Mouse (Mus musculus): ENCODE data around the gene Sept9.
A peak's percentile ranks its signal among the peaks of the same experiment; 100 is the strongest.

Gene Sept9

DNA sequence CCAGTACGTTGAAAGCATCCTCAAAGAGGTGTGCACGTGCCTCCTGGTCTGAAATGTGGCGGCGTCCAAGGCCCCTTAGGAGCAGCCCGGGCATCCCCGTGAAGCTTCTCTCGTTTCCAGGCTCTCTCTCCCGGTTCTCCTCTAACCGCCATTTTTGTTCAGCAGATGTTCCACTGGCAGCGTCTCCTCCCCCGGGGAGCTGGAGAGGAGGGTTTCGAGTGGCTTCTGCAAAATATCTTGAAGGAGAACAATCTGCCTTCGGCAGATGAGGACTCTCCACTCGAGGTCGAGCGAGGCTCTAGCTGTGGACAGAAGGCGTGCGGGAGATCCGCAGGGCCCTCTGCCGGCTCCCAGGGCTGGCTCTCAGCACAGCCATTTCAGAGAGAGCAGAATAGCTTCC lies 173.7 kb downstream of the Sept9 start:
- no peak for DNase-seq (ENCODE audit: low spot score in 2 of 2)

DNA sequence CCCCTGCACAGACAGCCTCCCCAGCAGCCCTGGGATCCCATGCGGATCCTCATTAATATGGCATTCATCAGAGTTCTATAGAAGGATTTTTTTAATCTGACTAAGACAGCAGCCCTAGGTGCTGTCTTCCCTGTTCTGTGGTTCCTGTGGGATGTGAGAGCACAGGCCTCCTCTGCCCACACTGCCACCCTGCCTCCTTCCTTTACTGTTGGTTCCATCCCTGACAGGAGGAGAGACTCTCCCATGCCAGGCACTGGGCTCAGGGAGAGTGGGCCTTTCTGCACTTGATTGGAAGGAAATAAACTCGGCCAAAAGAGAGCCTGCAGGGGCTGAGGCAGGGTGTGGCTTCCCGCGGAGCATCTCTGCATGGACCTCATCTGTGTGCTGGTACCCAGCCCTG lies 174.4 kb downstream of the Sept9 start:
- DNase-seq (ENCODE audit: low spot score in 2 of 2) = no peak

DNA sequence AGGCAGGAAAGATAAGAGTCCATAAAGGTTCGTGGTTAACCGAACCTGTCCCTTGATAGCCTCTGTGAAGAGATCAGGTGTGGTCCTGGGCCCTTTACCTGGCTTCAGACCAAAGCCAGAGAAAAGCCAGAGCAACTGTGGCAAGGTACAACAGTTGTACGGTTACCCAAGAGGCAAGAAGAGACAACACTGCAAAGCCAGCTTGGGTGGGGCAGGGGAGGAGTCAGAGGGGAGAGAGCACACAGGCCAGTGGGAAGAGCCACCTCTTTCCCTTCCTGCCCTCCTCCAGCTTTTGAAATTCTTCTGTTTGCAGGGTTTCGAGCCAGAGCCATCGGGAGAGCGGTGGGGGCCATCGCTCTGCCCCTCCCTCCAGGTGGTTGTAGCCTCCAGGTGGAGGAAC lies 174.8 kb downstream of the Sept9 start:
- DNase-seq (ENCODE audit: low spot score in 2 of 2) = no peak

DNA sequence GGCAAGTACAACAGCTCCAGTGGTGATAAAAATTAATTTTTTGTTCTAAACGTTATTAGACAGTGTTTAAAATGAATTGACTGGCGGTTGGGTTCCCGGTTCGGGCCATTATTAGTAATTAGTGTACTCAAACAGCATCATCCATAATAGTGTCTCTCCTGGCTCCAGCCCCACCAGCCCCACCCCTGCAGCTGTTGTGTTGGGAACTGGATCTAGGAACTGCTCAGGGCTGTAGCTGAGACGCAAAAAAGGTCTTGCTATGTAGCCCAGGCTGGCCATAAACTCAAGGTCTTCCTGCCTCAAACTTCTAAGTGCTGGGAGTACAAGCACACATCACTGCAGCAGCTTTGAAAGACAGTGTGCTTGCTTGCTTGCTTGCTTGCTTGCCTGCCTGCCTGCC lies 180.3 kb downstream of the Sept9 start:
- DNase-seq (ENCODE audit: low spot score in 2 of 2) = no peak

DNA sequence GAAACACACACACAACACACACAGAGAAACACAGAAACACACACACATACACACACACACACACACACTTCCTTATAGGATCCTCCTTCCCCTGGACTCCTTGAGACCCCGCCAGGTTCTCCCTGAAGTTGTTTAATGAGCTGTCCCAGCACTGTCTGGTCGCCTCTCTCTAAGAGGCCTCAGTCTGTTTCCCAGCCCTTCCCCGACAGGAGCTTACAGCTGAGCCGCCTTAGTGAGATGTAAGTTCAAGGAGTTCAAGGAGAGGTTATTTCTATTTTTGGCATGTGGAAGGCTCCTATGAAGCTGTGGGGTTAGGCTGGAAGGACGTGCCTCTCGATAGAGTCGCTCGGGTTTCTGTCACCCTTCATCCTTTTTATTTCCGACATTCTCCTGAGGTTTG lies 184.8 kb downstream of the Sept9 start:
- DNase-seq (ENCODE audit: low spot score in 2 of 2) = no peak

DNA sequence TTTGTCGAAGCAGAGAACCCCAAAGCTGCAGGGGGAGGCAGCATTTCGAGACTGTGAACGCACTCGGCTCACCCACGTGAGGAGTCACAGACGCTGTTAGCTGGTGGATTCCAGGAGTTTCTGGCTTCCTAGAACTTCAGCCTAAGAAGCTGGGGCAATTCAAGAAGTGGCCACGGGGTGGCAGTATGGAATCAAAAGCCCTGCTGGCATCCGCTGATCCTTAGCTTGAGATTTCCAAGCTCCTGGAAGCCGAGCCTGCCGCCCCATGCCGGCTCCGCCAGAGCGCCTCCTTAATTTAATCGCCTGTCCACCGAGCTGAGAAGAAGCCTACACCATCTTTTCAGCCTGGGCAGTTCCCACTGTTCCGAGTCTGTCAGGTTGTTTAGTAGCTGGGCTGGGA lies 185.4 kb downstream of the Sept9 start:
- peak; percentile 93 to 98 for DNase-seq (ENCODE audit: low spot score in 2 of 2)

DNA sequence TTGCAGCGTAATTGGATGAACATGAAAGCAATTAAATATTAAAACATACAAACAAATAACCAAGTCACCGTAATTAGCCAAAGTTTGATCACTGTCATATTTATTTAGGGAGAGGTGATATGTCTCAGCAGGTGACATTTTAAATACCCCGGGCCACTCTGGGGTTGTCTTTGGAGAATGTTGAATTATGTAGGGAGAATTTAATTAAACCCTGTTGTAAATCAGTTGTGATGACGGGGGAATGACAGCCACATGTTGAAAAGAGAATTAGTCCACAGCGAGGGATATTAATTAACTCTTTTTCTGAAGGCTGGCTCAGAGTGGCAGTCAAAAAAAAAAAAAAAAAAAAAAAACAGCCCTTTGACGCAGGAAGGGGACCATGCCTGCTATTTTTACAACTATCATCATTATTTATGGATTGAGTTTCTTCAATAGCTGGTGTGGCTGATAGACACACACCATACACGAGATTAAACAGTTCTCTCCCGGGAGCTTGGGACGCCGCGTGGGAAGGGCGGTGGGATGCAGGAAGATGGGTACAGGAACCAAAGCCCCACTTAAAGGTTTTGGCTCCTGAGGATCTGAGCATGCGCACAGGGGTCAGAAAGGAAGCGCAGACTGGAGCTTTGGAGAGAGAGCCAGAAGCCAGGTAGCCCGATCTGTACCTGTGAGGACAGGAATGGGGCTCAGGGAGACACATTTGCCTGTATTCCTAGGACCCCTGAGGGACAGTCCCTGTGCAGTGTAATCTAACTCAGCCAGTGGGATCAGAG lies 186.1 kb downstream of the Sept9 start:
- no peak for DNase-seq (ENCODE audit: low spot score in 2 of 2)

DNA sequence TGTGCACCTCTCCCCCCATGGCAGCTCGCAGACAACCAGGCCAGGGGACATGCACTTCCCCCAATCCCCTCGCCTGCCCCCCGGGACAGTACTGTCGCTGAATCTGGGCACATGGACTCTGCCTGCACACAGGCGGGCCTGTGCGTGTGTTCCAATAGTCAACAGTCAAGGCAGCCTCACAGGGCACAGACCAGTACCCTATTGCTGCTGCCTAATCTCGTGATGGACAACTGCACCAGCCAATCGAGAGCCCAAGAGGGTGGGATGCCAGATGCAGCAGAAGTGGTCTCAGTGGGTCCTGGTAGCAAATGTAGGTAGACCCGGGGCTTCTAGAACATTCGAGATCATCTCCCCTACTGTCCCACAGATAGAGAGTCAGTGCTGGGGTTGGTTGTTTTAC lies 187.8 kb downstream of the Sept9 start:
- DNase-seq (ENCODE audit: low spot score in 2 of 2) = no peak

DNA sequence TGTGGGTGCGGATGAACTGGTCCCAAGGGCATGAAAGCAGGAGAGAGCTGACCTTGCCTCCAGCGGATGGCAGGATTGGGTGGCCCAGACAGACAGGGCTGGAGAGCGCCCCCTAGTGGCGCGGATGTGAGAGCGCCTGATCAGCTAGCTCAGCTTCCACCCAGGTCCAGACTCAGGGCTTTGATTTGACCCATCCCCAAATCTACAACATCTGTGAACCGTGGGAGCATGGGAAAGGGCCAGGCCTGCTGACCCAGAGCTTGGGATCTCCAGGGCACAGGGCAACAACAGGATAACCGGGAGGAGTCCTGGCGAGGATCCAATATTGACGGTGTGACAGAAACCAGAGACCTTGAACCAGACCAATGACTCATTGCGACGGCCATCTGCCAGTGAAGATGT lies 190.5 kb downstream of the Sept9 start:
- DNase-seq (ENCODE audit: low spot score in 2 of 2) = peak in 1 of 2 experiments; percentile 27

DNA sequence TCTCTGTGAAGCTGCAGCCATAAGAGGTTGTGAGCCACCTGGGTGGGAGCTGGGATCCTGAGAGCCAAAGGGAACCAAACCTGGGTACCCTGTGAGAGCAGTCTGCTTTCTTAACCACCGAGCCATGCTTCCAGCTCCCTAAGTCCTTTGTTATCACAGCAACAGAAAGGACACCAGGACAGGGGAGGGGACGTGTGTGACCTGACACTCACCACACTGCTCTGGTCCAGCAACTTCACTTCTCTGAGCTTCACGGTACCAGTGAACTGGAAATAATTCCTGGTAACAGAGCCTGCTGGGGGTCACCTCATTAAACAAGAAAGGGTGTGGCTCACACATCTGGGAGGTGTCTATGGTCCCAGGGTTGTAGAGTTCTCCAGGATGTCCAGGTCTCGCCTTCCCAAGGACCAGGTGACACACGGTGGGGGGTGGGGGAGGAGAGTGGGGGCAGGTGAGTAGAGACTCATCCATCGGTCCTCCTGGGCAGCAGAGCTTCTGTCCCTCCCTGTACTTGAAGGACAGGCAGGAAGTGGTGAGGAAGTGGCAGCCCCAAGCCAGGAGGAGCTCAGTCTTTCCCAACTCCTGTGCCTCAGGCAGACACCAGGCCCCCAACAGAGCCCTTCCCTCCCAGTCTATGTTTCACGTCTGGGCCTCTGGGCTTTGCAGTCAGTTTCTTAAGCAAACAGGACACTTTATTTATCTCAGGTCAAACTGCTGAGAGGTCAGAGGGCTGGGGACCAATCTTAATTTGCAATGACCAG lies 191.5 kb downstream of the Sept9 start:
- DNase-seq (ENCODE audit: low spot score in 2 of 2) = no peak

DNA sequence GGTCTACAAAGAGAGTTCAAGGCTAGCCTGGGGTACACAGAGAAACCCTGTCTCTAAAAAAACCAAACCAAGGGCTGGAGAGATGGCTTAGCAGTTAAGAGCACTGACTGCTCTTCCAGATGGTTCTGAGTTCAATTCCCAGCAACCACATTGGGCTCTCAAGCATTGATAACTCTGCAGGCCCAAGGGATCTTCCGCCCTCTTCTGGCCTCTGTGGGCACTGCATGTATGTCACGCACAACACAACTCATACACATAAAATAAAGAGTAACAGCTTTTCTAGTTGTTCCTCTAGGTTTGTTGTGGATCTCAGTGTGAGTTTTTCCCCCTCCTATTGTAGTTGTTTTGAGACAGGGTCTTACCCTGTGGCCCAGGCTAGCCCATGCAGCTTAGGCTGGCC lies 192.8 kb downstream of the Sept9 start:
- DNase-seq (ENCODE audit: low spot score in 2 of 2) = no peak

DNA sequence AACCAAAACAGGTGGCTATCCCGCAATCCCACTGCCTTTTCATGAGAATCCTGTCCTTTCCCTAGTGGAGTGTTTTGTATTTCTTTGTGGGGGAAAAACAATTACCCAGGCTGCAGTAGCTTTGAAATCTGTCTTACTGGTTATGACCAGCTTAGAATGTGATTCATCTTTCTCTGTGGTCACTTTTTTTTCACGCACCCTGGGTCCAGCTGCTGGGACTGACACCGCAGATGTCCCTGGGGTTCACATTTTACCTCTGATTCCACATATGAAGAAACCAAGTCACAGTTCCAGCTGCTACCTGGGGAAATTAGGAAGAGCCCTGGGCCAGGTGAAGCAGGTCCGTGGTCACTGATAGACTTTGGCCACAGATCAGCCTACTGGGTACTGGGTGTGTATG lies 194.3 kb downstream of the Sept9 start:
- no peak for DNase-seq (ENCODE audit: low spot score in 2 of 2)

DNA sequence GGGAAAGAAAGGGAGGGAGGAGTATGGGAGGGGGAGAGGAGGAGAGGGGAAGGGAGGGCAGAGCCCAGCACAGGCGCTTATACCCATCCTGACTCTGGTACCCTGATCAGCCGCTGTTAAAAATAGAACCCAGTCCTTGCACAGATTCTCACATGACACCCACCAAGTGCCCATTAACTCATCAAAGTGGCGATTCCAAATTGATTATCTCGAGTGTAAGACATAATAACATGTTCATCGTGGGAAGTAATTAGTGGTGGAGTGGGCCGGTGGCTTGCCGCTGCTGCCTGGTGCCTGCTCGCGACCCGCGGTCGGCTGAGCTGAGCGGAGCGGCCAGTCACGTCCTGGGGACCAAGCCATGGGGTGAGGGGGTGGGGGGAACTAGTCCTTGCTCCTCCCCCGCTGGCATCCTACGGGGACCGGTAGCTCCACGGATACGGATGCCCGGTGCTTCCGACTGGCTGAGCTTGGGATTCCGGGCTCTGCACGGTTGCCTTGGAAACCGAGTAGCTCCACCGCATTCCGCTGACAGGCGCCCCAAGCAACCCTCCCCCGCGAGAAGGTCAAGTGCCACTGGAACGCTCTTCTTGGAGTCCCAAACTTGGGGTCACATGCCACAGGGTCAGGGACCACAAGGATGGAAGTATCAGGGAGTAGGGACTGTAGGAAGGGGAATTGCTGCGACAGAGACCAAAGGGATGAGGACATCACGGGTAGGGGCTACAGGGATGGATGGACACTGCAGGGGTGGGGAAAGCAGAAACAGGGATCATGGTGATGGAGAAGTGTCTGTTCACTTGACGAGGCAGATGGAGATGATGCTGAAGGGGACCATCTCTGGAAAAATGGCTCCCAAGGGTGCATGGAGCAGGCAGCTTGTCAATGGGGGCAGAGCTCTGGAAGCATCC lies 195.0 kb downstream of the Sept9 start:
- DNase-seq (ENCODE audit: low spot score in 2 of 2) = peak; percentile 29 to 48

DNA sequence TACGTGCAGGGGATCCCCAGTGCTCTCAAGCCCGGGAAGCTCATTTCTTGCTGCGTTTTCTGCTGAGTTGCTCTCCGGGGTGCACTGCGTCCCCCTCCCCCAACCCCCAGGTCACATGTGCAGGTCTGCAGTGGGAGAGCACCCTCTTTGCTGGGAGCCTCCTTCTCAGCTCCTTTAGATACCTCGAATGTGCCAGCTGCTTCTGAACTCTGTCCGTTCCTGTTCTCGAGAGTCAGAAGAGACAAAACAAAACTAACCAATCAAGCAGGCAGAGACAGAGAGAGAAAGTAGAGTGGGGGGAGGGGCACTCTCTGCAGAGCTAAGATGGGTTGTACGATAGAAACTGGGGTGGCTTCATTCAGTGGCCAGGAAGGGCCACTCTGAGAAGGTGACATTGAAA lies 195.8 kb downstream of the Sept9 start:
- peak in 1 of 2 experiments; percentile 25 for DNase-seq (ENCODE audit: low spot score in 2 of 2)

DNA sequence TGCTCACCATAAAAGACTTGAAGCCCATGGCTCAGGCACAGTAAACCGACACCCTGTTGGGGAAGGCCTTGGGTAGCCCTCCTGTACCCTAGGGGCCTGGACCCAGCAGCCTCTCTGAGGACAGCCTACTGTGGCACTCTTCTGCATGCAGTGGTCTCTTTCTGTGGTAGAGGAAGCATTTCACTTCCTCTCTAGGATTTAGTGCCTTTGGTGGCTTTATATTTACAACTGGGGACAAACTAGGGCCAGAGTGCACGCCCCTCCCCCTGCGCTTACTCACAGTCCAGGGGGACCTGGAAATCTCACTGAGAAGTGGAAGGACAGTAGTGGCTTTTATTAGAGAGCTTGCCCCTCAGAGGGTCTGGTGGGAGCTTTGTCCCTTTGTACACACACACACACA lies 197.5 kb downstream of the Sept9 start:
- DNase-seq (ENCODE audit: low spot score in 2 of 2) = no peak

DNA sequence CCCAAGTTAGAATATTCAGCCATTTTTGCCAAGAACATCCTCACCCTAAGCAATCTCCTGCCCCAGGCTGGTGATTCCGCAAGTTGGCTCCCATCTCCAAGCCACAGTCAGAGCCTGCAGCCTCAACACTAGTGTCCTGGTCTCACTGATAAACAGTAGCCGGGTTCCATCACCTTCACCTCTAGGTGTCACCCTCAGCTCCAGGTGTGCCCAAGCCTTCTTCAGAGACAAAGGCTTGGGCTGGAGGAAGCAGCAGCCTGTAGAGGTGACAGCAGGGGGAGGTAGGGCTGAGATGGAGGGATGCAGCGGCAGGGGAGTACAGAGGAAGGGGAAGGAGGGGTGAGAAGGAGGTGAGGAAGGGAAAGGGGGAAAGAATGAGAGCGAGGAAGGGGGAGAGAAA lies 198.3 kb downstream of the Sept9 start:
- no peak for DNase-seq (ENCODE audit: low spot score in 2 of 2)

DNA sequence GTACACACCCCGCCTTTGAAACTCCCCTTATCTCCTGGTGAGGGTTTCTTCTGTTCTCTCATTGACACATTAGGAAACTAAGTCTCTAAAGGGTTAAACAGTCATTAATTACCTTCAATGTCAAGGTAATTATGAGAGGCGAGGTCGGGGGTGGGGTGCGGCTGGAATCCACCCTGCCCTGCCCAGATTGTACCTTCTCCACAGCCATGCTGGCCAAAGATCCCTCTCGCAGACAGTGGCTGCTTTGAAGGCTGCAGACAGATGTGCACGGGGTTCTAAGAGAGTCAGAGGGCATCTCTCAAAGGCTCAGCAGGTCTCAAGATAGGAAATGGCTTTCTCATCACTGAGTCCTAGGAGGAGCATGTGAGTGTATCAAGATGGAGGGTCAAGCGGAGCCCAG lies 198.7 kb downstream of the Sept9 start:
- no peak for DNase-seq (ENCODE audit: low spot score in 2 of 2)

DNA sequence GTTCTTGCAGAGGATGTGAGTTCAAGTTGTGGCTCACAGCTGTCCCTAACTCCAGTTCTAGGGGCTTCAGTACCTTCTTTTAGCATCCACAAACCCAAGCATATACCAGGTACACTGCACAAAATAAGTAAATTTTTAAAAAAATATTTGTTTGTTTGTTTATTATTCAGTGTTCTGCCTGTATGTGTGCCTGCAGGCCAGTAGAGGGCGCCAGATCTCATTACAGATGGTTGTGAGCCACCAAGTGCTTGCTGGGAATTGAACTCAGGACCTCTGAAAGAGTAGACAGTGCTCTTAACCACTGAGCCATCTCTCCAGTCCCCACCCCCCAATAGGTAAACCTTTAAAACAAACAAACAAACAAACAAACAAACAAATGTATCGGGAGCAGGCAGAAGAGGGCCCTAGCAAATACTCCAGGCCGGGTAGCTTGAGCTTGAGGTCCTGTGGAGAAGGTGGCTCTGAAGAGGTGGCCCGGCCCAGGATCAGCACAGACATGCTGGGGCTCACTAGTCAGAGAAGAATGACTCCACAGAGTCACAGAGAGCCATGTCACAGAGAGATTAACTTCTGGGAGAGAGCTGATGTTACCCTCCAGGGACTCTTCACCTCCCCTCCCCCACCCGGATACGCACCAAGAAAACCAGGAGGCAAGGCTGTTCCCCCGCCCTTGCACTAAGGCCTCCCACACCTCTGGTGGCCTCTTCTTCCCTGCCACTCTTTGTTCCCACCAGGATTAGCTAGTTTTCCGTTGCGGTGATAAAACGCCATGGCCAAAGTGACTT lies 202.3 kb downstream of the Sept9 start:
- no peak for DNase-seq (ENCODE audit: low spot score in 2 of 2)

DNA sequence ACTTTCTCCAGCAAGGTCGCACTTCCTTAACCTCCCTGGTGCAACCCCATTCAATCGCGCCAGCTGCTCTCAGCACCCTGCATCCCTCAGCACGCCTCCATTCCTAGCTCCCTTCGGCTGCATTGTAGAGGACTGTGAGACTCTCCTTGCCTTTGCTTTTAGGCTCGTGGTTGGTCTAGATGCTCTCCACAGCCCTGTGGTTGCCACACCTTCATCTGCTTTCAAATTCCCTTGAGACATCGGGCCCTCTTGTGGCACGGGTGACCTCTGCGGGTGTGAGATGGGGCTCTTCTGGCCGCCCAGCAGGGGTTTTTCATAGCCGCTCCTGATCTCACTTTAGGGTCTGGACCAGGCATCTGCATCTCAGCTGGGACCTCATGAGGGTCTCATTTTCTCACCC lies 203.1 kb downstream of the Sept9 start:
- no peak for DNase-seq (ENCODE audit: low spot score in 2 of 2)

DNA sequence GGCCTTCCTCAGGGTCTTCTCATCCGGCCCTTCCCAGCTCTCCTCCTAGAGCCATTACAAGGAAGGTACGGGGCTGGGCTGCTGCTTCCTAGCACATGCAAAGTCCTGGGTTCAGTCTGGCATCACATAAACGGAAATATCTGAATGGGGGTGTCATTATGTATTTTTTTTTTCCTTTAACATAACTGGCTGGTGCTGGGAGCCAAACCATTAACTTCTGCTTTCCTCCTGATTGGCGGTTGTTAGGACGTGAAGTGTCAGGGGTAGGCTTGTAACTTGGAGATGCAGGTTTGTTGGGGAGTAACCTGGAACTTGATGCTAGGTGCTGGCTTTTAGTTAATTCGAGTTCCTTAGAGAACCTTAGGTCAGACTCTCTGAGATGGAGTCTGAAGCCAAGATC lies 203.6 kb downstream of the Sept9 start:
- no peak for DNase-seq (ENCODE audit: low spot score in 2 of 2)

DNA sequence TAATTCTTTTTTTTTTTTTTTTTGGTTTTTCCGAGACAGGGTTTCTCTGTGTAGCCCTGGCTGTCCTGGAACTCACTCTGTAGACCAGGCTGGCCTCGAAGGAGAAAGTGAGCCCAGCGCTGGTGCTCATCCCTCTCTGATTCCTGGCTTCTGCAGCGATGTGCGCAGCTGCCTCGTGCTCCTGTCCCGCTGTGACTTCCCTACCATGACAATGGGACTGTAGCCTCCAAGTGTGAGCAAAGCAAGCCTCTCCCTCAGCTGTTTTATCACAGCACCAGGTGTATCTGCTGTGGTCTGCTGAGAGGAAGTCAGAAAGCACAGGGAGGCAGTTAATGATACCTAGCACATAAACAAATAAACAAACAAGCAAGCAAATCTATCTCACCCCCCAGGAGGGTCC lies 204.3 kb downstream of the Sept9 start:
- no peak for DNase-seq (ENCODE audit: low spot score in 2 of 2)

DNA sequence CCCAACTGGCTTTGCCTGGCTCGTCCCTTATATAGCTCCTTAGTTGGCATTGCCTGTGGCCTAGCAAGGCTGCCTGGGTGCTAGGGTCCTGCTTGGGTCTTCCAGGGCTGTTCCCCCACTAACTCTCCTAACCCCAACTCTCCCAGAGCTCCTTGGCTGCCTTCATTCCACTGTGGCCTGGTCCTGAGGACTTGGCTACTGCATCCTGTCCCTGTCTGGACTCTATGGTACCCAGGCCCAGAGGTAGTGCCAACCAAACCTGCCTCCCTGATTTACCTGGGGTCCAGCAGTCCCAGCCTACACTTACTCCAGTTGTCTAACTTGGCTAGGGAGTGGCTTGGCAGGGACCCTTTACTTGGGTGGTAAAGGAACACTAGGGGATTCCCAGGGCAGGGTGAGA lies 207.2 kb downstream of the Sept9 start:
- DNase-seq (ENCODE audit: low spot score in 2 of 2) = no peak

Measured in frontal cortex, postnatal 25 days (tissue).